Mouse (Mus musculus): ENCODE measurements around the gene 3110082I17Rik.

Gene 3110082I17Rik

GRCm38 (mm10) chr5:139460384-139461067 is at the start of gene 3110082I17Rik:
TSS of gene 3110082I17Rik (minus strand) at chr5:139460527.
- peak; percentile 98 for DNase-seq (ENCODE audit: low read depth, low spot score)

- no peak for DNase-seq (ENCODE audit: low read depth, low spot score)
Observed at GRCm38 (mm10) chr5:139506207-139506606, 45.9 kb upstream of the 3110082I17Rik start.

GRCm38 (mm10) chr5:139505073-139505606 is 44.8 kb upstream of the 3110082I17Rik start:
- DNase-seq (ENCODE audit: low read depth, low spot score) = peak; percentile 68

- no peak for DNase-seq (ENCODE audit: low read depth, low spot score)
Observed at GRCm38 (mm10) chr5:139502281-139502680, 42.0 kb upstream of the 3110082I17Rik start.

DNA sequence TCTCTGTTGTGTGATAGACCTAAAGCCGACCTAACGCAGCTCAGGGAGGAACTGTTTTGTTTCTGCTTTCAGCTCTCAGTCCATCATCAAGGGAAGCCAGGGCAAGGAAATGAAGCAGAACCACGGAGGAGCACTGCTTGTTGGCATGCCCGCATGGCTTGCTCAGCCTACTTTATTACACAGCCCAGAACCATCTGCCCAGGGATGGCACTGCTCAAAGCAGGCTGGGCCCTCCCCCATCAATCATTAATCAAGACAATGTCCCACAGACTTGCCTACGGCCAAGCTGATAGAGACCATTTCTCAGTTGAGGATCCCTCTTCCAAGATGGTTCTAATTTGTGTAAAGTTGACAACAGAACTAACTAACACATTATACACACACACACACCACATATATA is 38.5 kb upstream of the 3110082I17Rik start:
- DNase-seq (ENCODE audit: low read depth, low spot score) = no peak

- DNase-seq (ENCODE audit: low read depth, low spot score) = no peak
Observed at GRCm38 (mm10) chr5:139496939-139497338, 36.6 kb upstream of the 3110082I17Rik start.

DNA sequence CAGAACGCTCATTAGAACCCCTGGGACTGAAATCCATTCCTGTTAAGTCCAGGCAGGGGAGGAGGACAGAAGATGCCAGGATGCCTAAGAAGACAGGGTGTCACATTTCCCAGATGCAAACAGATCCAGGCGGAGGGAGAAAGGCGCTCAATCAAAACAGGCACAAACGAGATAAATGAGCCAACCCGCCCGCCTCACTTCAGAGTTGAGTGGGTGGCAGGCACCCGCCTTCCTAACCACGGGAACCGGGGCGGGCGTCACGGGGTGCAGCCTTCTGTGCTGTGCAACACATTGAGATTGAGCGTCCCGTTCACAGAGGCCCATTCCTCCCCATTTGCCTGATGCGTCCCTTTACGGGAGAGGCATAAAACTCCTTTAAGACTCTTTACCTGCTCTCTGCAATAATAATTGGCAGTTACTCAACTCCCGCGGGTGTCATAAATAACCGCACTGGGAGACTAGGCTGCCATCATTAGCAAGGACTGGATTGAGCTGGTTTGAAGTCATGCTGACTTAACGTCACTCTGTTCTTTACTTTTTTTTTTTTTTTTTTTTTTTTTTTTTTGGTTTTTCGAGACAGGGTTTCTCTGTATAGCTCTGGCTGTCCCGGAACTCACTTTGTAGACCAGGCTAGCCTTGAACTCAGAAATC is 34.8 kb upstream of the 3110082I17Rik start:
- DNase-seq (ENCODE audit: low read depth, low spot score) = peak; percentile 67

- DNase-seq (ENCODE audit: low read depth, low spot score) = no peak
Observed at GRCm38 (mm10) chr5:139493690-139494089, 33.4 kb upstream of the 3110082I17Rik start.

- DNase-seq (ENCODE audit: low read depth, low spot score) = no peak
Observed at GRCm38 (mm10) chr5:139491348-139491747, 31.0 kb upstream of the 3110082I17Rik start.

DNA sequence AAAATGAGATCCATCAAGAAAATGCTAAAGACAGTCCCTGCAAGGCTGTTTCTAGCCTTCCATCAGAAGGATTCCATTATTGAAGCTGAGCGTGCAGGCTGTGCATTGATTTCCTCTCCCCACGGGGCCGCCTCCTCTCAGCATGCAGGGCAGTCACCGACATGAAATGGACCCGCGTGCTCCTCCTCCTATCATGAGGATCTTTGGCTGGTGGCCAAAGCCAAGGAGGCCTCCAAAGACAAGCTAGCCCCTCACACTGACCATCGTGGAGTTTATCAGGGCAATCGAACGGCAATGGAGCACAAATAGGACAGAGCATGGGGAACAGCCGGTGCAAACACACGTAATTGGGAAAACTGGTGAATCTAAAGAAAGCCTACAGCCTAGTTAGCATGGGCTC is 29.8 kb upstream of the 3110082I17Rik start:
- DNase-seq (ENCODE audit: low read depth, low spot score) = no peak

GRCm38 (mm10) chr5:139484185-139484814 is 24.0 kb upstream of the 3110082I17Rik start, which contains the start of gene Zfand2a:
TSS of gene Zfand2a (minus strand) at chr5:139484549.
- peak; percentile 99 for DNase-seq (ENCODE audit: low read depth, low spot score)

- DNase-seq (ENCODE audit: low read depth, low spot score) = no peak
Observed at GRCm38 (mm10) chr5:139483171-139483848, 23.0 kb upstream of the 3110082I17Rik start.

- no peak for DNase-seq (ENCODE audit: low read depth, low spot score)
Observed at GRCm38 (mm10) chr5:139480406-139480805, 20.1 kb upstream of the 3110082I17Rik start.

- no peak for DNase-seq (ENCODE audit: low read depth, low spot score)
Observed at GRCm38 (mm10) chr5:139479088-139479487, 18.8 kb upstream of the 3110082I17Rik start.

DNA sequence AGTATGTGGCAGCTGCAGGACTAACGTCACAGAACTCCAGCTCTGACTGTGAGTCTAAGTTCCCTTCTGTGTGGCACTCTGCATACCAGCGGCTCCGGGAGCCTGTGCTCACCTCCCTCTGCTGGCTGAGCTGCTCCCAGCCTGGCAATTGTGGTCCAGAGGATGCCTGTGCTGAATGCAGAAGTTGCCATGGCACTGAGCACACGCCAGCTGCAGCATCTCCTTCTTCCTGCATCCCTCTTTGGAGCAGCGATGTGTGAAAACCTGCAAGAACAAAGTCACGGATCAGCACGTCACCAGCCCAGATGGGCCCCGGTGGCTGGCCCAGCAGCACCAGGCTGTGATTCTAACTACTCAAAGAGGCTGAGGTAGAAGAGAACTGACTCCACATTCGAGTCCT is 14.4 kb upstream of the 3110082I17Rik start:
- DNase-seq (ENCODE audit: low read depth, low spot score) = no peak

GRCm38 (mm10) chr5:139467998-139468397 is 7.7 kb upstream of the 3110082I17Rik start:
- DNase-seq (ENCODE audit: low read depth, low spot score) = no peak

- DNase-seq (ENCODE audit: low read depth, low spot score) = no peak
Observed at GRCm38 (mm10) chr5:139466801-139467200, 6.5 kb upstream of the 3110082I17Rik start.

GRCm38 (mm10) chr5:139466373-139466772 is 6.0 kb upstream of the 3110082I17Rik start:
- DNase-seq (ENCODE audit: low read depth, low spot score) = no peak

DNA sequence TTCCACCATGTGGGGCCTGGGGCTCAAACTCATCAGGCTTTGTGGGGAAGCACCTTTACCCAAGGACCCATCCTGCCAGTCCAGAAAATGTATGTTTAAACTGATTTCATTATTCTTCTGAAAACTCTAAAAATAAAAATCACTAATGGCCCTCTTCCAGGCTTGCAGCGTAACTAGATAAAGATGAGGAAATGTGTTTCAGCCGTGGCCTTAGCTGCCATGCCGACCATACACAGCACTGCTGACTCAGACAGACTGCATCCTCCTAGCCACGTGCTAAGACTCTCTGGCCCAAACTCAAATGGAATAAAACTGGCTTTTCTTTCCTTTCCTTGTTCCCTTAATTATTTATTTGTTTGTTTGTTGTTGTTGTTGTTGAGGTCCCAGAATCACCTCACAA is 4.5 kb upstream of the 3110082I17Rik start:
- no peak for DNase-seq (ENCODE audit: low read depth, low spot score)

DNA sequence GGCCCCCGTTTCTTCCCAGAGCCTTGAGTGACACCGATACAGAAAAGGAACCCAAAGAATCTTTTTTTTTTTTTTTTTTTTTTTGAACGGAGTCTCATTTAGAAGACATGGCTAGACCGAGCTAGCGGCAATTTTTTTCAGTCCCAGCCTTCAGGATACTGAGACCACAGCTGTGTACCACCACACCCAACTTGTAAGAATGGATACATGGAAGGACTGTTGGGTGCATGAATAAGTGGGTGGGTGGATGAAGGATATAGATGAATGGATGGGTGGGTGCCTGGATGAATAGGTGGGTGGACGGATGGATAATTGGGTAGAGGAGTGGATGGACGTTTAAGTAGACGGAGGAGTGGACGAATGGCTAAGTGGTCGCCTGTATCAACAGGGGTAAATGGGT is 389 bp downstream of the 3110082I17Rik start:
- DNase-seq (ENCODE audit: low read depth, low spot score) = no peak

DNA sequence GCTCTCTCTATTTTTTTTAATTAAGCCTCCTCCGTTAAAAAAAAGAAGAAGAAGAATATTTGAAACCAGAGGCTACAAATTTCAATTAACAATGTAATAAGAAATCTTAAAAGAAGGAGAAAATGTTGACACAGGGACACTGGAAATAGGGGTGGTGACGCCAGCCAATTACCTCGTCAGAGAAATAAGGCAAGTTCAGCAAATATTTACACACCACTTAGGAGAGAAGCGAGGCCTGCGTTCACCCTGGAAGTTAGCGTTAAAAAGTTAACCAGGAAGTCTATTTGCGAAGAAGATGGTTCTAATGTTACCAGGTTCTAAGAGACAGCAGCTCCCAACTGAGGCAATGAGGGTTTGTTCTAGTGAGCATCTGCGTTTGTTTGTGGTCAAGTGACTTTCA is 3.1 kb downstream of the 3110082I17Rik start:
- DNase-seq (ENCODE audit: low read depth, low spot score) = no peak

DNA sequence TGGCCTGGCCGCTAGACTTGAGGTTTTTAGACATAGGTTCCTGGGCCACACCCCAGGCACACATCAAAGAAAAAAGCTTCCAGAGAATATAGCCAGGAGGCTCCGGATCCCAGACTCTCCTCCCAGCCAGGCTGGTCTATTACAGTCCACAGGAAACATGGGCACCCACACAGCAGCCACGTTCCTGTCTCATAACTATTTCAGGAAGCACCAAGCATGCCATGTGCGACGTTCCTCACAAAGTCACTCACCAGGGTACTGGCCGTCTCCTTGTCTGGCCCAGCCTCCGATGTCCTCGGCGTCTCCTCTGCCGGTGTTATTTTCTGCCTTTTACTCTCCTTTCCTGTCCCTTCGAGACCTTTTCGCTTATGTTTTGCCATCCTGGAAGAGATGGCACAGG is 5.2 kb downstream of the 3110082I17Rik start:
- no peak for DNase-seq (ENCODE audit: low read depth, low spot score)

Data from forelimb bud, embryonic 11.5 days (tissue).